Mouse (Mus musculus) regulatory T cell (primary cell): ENCODE data around the gene Irak1bp1.

Experiments used
- in situ Hi-C: fragments of 300-600 bp; cut with MboI, MseI; formaldehyde crosslinking; loops from one replicate; pipeline ENCODE4 v1.15.1; 2025; ENCODE audit warnings: high pct_unique_total_duplicates

Irak1bp1 gene

DNA sequence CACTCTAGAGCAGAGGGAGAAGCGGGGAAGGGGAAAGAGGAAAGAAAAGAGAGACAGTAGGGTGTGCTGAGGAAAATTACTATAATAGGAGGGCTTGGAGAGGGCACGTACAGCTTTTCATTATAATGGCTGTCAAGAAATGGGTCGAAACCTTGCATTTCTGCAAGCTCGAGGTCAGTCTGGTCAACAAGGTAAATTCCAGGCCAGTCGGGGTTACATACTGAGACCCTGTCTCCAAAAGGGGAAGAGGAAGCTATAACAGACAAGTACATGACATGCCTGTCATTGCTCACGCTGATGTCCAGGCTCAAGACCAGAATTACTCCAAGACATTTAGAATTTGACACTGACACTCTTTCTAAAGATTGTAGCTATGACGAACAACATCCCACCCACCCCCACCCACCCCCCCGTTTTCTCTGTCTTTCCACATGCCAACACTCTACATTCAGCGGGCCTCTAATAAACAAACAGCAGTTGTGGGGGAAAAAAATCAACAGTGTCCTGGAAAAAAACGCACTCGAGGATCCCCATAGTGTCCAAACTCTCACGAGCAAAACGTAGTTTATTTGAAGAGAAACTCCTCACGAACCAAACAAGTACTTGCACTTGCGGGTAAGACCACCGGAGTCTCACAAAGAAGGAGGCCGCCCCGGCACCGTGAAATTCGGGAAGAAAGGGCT, at the start of gene Irak1bp1:
Gene Irak1bp1, plus strand, starts transcription at position 534 of the 683 bp plus-strand sequence.
- in situ Hi-C loops: no loop called here

DNA sequence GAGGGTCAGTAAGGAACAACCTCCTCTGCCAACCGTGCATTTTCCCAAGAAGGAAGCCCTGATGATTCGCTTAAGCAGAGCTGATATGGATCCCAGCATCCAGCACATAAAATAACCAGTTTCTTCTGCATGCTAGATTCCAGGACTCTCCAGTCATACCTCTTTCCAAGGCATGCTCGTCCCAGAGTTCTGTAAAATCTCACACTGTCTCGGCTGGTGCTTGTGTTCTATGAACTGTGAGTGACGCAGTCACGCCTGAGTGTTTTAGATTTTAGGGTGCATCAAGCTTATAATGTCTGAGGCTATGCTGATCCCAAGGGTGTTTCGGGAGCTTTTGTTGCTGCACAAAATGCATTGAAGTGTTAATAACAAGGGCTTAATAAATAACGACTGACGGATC, 41.0 kb upstream of the Irak1bp1 start:
- in situ Hi-C loops: no loop called here

- in situ Hi-C loops: no loop called here
These were observed 29.0 kb upstream of the Irak1bp1 start for GRCm38 (mm10) chr9:82800360-82800759.

- in situ Hi-C loops: no loop called here
These were observed 22.2 kb upstream of the Irak1bp1 start for GRCm38 (mm10) chr9:82807129-82807528.

GRCm38 (mm10) chr9:82807635-82808034, 21.7 kb upstream of the Irak1bp1 start:
- in situ Hi-C loops: no loop called here

DNA sequence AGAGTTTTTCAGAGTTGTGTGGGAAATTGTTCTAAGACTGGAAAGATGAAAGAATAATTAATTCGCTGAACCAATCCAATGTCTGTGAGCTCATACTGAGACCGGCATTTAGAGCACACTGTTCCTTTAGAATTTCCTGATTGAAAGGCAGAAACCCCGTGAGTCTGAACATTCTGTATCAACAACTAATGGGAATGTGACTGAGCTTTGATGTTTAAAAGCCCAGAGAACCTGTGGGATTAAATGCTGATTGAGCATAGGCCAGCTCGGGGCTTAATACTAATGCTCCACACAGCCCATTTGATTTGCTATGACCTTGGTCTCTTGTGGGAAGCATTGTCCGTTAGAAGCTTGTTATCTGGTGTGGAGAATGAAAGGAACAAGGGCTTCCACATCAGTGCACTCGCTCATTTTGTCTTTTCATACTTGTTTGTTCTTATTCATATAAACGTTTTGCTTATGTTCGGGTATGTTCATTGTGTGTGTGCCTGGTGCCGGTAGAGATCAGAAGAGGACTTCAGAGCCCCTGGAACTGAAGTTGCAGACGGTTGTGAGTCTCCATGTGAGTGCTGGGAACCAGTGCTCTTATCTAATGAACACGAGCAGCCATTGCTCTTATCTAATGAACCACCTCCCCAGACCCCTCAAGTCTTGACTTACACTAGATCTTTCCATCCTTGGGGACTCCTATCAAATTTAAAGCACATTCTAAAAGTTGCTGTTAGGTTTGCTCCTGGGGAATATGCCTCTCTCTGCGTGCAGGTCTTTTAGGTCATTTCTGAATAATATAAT, 17.0 kb upstream of the Irak1bp1 start:
- in situ Hi-C loops: no loop called here

GRCm38 (mm10) chr9:82814536-82814935, 14.8 kb upstream of the Irak1bp1 start:
- in situ Hi-C loops: no loop called here

DNA sequence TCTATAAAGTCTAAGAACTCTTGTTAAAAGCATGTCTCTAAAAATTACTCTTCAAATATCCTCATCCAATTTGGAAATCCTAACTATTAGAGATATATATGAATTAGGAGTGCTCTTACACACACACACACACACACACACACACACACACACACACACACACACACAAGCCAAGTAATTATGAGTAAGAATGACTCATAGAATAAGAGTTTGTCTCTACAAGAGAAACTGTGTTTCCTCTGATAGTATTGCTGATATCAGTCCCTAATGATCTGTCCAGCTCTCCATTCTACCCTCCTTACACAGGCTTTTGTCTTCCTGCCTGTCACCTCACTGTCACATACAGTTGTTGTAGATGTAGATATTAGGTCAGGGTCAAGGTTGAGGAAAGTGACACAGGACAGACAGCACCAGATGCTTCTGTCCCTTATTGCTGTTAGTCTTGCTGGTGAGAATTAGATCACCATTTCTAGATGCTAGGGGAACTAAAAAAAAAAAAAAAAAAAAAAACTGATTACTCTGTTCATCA, 14.0 kb upstream of the Irak1bp1 start:
- in situ Hi-C loops: no loop called here

DNA sequence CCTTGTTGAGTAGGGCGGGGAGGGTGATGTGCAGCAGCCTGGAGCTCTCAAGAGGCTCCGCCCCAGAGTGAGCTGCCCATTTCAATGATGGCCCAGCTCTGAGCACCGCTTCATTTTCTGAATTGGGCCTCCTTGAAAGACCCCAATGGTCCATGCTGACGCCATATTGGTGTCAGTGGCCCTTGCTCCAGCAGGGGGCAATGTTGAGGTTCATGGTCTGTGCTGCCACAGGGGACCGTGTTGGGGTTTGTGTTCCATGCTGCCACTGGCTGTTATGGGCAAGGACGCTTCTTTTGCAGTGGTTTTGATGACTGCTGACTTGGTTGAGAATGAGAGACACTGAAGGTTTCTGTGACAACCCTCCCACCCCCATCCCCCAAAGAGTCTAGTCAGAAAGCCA, 2.9 kb upstream of the Irak1bp1 start:
- in situ Hi-C loops: no loop called here

DNA sequence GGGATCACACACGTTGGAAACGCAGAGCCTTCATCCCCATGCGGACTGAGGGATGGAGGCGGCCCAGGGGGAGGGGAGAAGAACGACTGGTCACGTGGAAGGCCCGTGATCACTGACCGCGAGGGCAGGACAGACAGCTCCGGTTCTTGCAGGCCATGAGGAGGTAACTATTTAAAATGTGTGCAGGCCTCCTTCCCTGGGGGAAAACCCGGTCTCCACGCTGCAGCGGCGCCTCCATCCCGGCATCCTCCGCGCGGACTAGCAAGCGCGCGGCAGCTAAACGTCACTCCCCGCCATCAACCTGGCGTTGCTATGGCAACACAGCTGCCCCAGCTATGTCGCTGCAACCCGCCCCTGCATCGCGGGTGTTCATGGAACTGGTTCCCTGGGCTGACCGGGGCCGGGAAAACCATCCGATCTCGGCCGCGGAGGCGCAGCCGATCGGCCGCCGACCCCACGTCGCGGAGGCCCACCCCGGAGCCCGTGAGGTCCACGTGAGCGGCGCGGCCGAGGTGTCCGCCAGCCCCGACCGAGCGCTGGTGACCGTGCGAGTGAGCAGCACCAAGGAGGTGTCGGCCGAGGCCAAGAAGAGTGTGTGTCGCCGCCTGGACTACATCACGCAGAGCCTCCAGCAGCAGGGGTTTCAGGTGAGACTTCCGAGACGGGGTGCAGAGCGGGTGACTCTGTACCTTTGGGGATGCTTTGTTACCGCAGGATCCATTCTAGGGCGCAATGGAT, 522 bp downstream of the Irak1bp1 start:
- in situ Hi-C loops: no loop called here

GRCm38 (mm10) chr9:82831891-82832290, 2.6 kb downstream of the Irak1bp1 start:
- in situ Hi-C loops: no loop called here

DNA sequence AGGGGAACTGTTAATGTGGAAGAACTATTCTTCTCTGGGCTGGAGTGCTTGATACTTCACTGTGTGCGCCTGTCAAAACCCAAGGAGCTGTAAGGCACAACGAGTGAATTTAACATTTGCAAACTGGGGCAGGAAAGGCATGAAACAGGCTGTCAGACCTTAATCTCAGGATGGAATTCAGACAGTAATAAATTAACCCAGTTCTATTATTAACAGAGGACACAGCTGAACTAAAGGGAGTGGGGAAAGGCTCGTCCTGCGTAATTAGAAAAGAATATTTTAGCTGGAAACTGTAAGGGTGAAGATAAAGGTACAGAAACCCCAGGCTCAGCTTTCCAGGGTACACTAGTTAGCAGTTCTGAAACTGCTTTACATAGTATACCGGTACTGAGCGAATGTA, 6.6 kb downstream of the Irak1bp1 start:
- in situ Hi-C loops: no loop called here

- in situ Hi-C loops: no loop called here
These were observed 13.3 kb downstream of the Irak1bp1 start for GRCm38 (mm10) chr9:82842671-82843070.

DNA sequence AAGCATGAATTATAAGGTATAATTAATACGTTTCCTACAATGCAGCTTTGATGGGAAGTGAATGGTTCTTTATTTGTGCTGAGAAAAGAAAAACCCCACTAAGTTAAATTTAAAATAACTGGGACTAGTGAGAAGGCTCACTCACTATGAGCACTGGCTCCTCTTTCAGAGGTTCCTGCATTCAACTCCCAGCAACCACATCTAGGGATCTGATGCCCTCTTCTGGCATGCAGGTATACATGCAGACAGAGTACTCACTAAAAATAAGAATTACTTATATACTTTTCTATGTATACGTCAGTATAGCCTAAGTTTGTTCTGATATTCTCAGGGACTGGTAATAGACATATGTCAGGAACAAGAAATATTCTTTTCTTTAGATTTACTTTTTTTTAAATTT, 24.7 kb downstream of the Irak1bp1 start:
- in situ Hi-C loops: loop anchor here (10.0 kb wide), 1 partner anchor 609 kb away; no protein-coding TSS in a partner anchor

GRCm38 (mm10) chr9:82854973-82855614, 25.8 kb downstream of the Irak1bp1 start:
- in situ Hi-C loops: loop anchor here (10.0 kb wide), 1 partner anchor 610 kb away; no protein-coding TSS in a partner anchor

DNA sequence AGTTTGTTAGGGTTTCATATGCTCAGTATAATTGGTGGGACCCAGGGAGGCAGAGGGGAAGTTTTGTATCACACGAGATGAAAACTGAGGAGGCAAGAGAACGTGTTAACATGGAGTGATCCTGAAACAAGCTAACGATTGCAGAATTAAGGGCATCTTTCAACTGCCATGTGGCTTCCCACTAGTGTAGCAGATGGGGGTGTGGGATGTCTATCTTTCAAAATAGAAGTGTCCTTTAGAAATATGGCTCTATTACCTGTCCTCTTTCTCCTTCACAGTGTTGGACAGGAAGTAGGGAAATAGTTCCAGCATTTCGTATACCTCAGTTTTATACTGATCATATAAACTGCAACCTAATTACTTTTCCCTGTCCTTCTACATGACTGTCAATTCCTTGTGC, 26.9 kb downstream of the Irak1bp1 start:
- in situ Hi-C loops: loop anchor here (10.0 kb wide), 1 partner anchor 611 kb away; no protein-coding TSS in a partner anchor

GRCm38 (mm10) chr9:82860805-82861204, 31.5 kb downstream of the Irak1bp1 start:
- in situ Hi-C loops: loop anchor here (5.0 kb wide), 1 partner anchor 91 kb away; no protein-coding TSS in a partner anchor

- in situ Hi-C loops: loop anchor here (5.0 kb wide), 1 partner anchor 91 kb away; no protein-coding TSS in a partner anchor
These were observed 32.0 kb downstream of the Irak1bp1 start for GRCm38 (mm10) chr9:82861316-82861715.

DNA sequence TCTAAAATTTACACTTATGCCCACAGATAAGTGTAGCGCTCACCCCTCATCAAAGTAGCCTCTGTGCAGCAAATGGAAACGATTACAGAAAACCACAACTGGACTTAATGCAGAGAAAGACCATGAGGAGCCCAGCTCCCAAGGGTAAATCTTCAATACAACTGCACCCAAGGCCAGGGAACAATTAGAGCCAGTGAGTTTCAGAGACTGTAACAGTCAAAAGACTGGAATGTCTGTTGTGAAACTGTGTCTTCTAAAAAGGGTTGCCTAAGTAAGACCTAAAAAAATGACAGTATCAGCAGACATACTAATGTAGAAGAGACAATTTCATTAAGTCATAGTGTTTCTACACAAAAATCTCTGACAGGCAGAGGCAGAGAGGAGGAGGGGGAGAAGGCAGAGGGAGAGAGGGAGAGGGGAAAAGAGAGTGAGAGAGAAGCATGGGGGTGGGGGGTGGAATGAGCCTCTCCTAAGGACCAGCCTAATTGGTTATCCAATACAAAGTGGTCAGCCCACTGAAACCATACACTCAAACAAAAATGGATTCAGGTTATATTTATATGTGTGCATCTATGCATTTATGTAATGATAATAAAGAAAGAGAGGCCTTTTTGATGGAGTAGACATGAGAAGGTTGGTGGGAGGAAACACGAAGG, 32.6 kb downstream of the Irak1bp1 start:
- in situ Hi-C loops: loop anchor here (5.0 kb wide), 1 partner anchor 90 kb away; no protein-coding TSS in a partner anchor

DNA sequence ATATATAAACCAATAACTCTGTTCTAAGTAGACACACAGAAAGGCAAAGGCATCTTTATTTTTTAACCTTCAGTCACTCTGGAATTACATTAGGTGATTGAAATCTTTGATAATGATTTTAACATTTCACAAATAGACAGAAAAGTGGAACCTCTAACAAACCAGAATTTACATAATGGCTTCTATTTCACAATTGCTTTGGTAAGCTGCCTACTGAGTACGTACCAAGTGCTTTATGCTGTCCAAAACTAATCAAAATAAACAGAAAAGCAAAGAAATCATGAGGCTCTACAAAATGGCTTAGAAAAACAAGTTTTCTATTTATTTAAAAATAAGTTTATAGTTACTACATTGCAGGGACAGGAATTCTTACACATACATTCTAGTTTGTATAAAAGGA, 36.8 kb downstream of the Irak1bp1 start:
- in situ Hi-C loops: no loop called here

DNA sequence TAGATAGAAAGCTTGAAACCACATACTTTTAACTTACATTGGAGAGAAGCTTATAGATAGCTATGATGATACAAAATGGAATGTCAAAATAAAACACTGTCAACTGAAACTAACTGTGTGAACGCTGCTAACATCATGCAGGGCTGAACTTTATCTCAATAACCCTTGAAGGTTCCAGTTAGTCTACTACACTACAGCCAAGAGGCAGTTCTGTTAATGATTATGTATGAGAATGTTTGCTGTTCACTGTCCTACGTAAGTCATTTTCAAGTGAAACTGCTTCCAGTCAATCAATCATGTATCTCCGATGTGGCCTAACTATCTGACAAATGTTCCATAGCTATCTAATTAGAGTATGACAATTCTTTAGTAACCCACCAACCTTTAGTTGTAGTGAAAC, 38.4 kb downstream of the Irak1bp1 start:
- in situ Hi-C loops: no loop called here
